Mouse (Mus musculus): ENCODE results near the gene Gm49392.

- TF ChIP-seq EP300 (IDR thresholded peaks at IDR 0.05; ENCODE audit: insufficient read depth, low read depth, low read length), result no peak
- TF ChIP-seq POLR2A (IDR thresholded peaks at IDR 0.05; ENCODE audit: insufficient read depth, low read depth, low read length), result no peak
- TF ChIP-seq CTCF (IDR thresholded peaks at IDR 0.05), result no peak
These were observed 87.0 kb downstream of the Gm49392 start for GRCm38 (mm10) chr13:60809690-60810089.
